Mouse (Mus musculus) lung, adult 2 months (tissue): Measurements from ENCODE around the gene Rc3h1. TPM values are rescaled to one million over a fixed set of nuclear protein-coding genes. Genes with fewer than 3 reads are reported as not detected.
"Not testable (repeated sequence)": the region's sequence is repeated elsewhere in the genome, so short reads cannot be mapped to it uniquely, and the experiment has no call there.

Experiments
- DNase-seq: peaks from one replicate; pipeline ENCODE4 v3.0.0; 2022
- H3K4me1 ChIP-seq: fragments of 200-500 bp; 2 replicates; pipeline ENCODE4 v1.6.1; 2011; ENCODE audit warnings: low read length; ENCODE audit not compliant: control insufficient read depth, insufficient read depth
- H3K4me3 ChIP-seq: fragments of 200-500 bp; replicated peaks from 2 replicates; pipeline ENCODE3; 2011; ENCODE audit warnings: low read depth, mild to moderate bottlenecking, control low read depth, low read length; ENCODE audit errors: extremely low read depth
- CTCF ChIP-seq: fragments of 200-500 bp; IDR thresholded peaks from 2 replicates; pipeline ENCODE4 v1.5.1; 2011; ENCODE audit warnings: mild to moderate bottlenecking, low read length, control low read depth; ENCODE audit not compliant: insufficient read depth
- POLR2A ChIP-seq: fragments of 200-500 bp; IDR thresholded peaks from 2 replicates; pipeline ENCODE4 v1.6.1; 2011; ENCODE audit warnings: low read depth, mild to moderate bottlenecking, control low read depth, low read length, borderline replicate concordance; ENCODE audit errors: extremely low read depth
- WGBS: fragments of 180-500 bp; shearing (Covaris S2); methylation state at CpG from one replicate; pipeline ENCODE4 v1.1.7; 2018; 5-methylcytosine and 5-hydroxymethylcytosine counted together
- polyA plus RNA-seq: library from polyadenylated mRNA; depleted of rRNA; stranded (reverse); fragments of >200 nt; gene quantifications from 2 replicates; pipeline ENCODE4 v1.2.3, GENCODE M21; 2012

The Rc3h1 gene
- polyA plus RNA-seq, 1 experiment: 16.0 TPM

DNA sequence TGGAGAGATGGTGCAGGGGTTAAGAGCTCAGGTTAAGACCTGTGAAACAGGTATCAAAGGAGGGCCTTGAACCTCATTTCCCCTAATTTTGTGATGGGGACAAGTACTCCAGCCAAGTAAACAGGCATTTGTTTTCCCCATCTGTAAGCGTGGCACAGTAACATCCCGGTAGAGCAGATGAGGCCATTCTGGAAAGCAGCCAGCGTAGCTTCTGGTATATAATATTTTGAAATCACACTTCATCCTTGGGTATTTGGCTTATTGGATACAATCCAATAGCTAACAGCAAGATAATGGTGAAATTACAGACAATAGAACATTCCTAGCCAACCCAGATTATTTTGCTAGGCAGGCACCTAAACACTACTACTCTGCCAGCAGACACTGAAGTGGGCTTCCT, 76.7 kb downstream of the Rc3h1 start:
- TF ChIP-seq POLR2A: no peak
- TF ChIP-seq CTCF: no peak
- Histone ChIP-seq H3K4me3 (no peak overlapping the region), H3K4me1 (no peaks in the 10 kb centered on the region)
- DNase-seq: no peak
- 63% methylated on average over 3 of the region's 3 CpGs for whole genome bisulfite sequencing

DNA sequence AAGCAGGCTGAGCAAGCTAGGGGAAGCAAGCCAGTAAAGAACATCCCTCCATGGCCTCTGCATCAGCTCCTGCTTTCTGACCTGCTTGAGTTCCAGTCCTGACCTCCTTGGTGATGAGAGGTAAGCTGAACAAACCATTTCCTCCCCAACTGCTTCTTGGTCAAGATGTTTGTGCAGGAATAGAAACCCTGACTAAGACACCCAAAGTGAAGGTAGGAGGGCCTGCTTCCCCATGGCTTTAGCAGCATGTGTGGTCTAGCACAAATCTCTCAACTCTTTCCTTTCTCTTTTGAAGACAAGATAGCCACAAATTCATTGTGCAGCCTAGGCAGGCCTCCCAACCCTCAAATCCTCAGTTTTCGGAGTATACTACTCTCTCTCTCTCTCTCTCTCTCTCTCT, 78.5 kb downstream of the Rc3h1 start:
- H3K4me1 ChIP-seq, DNase-seq, H3K4me3 ChIP-seq: not testable (repeated sequence)
- 76% methylated on average over 1 of the region's 1 CpGs for WGBS

DNA sequence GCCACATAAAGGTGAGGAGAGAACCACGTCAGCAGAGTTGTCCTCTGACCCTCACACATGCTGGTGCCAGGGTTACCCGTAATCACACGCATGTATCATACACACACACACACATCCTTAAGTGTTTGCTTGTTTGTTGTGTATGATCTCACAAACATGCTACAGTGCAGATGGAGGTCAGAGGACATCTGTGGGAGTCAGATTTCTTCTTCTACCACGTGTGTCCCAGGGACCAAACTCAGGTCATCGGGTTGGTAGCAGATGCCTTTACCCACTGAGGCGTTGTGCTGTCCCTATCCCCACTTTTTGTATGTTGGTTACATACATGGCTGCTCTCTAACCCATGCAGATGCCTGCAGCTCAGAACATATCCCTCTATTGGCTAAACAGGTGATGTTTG, 79.3 kb downstream of the Rc3h1 start:
- Histone ChIP-seq H3K4me1 (no peaks in the 10 kb centered on the region), H3K4me3 (no peak overlapping the region)
- WGBS: 85% methylated on average over 6 of the region's 6 CpGs
- DNase-seq: no peak
- TF ChIP-seq CTCF: no peak
- TF ChIP-seq POLR2A: no peak

DNA sequence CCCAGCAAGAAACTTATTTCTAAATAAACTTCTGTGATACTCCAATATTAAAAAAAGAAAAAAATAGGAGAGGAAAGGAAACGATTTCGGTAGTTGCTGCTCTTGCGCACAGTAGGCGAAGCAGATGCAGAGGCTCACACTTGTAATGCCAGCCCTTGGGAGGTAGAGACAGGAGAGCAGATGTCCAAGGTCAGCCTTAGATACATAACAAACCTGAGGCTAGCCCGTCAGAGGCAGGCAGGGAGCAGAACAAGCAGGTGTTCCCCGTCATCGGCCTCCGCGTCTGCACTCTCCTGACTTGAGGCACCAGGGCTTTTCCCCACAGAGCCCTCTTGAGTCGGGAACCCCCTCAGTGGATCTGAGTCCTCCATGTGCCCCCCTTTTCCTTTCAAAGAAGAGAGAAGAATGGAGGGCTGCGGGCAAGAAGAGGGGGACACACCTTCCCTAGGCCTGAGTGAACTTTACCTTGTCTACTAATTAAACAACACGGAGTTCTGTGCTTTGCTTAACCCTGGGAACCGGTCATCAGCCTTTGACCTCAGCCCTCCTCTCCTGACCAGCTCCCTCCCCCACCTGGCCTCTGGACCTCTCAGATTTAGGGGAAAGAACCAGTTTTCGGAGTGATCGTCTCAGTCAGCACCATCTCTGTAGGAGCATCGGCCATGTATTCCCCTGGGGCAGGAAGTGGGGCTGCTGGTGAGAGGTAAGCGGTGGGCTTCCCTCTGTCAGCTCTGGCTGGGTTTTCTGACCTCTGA, 80.8 kb downstream of the Rc3h1 start:
- 76% methylated on average over 17 of the region's 17 CpGs for WGBS
- Histone ChIP-seq H3K4me1 (no peaks in the 10 kb centered on the region), H3K4me3 (no peak overlapping the region)
- DNase-seq: no peak
- TF ChIP-seq CTCF: no peak
- TF ChIP-seq POLR2A: no peak

DNA sequence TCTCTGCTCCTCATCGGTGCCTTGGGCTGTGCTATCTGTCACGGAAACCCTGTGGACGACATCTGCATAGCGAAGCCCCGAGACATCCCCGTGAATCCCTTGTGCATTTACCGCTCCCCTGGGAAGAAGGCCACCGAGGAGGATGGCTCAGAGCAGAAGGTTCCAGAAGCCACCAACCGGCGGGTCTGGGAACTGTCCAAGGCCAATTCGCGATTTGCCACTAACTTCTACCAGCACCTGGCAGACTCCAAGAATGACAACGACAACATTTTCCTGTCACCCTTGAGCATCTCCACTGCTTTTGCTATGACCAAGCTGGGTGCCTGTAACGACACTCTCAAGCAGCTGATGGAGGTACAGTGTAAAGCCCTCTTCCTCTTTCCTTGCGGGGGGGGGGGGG, 83.2 kb downstream of the Rc3h1 start:
- H3K4me1 ChIP-seq: no peaks in the 10 kb centered on the region
- WGBS: 83% methylated on average over 15 of the region's 15 CpGs
- TF ChIP-seq POLR2A (no peak), CTCF (no peak)
- no peak for DNase-seq
- no peak overlapping the region for H3K4me3 ChIP-seq

DNA sequence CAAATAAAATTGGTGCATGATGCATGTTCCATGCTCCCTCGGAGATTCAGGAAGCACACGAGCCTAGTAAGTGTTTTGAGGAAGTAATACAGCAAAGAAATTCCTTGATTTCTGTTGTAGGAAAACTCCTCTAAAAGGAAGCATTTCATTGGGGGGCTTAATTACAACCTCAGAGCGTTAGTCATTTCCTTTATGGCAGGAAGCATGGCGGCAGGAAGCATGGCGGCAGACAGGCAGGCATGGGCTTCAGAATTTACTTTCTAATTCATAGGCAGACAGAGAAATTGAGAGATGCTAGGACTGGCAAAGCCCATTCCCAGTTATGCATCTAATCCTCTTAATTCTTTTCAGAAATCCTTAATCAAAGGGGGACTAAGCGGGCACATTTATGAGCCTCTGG, 87.6 kb downstream of the Rc3h1 start:
- no peaks in the 10 kb centered on the region for H3K4me1 ChIP-seq
- WGBS: 56% methylated on average over 6 of the region's 6 CpGs
- no peak overlapping the region for H3K4me3 ChIP-seq
- TF ChIP-seq POLR2A (no peak), CTCF (no peak)
- no peak for DNase-seq

DNA sequence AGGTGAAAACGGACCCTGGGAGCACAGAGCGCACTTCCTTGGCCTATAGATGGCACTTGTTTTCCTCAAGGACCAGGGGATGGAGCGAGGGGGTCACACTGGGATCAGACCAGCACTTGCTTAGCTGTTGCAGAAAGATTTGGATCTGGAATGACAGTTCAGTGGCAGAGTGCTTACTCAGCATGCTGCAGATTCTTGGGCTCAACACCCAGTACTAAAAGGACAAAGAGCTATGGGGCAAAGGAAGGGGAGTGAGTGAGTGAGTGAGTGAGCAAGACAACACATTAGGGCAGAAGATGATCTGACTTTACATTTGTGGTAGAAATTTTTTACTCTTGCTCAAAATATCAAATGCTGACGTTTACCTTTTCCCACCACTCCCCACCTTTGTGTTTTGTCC, 98.7 kb downstream of the Rc3h1 start:
- Histone ChIP-seq H3K4me3 (no peak overlapping the region), H3K4me1 (no peaks in the 10 kb centered on the region; the same call in 1 of the 2 replicates)
- 68% methylated on average over 4 of the region's 4 CpGs for WGBS
- TF ChIP-seq CTCF: no peak
- TF ChIP-seq POLR2A: no peak
- DNase-seq: no peak

DNA sequence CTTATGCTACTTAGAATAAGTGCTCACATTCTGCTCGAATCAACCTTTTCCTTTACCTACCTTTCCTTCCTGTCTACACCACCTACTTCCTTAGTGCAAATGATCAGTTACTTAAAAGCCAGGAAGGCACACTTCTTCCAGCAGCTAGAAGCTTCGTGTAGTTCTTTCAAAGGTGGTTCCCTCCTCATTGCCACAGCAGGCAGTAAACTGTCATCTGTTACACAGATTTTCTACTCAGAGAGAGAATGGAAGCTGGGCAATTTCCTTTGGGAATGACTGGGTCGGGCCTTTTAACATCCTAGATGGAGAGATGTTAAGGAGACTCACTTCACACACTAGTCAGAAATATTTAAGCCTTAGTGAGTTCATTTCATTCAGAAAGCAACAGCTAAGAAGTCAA, 99.3 kb downstream of the Rc3h1 start:
- DNase-seq: no peak
- no peak for TF ChIP-seq POLR2A
- no peak for TF ChIP-seq CTCF
- no peak overlapping the region for H3K4me3 ChIP-seq
- no peaks in the 10 kb centered on the region; the same call in 1 of the 2 replicates for H3K4me1 ChIP-seq
- 49% methylated on average over 3 of the region's 3 CpGs for WGBS

DNA sequence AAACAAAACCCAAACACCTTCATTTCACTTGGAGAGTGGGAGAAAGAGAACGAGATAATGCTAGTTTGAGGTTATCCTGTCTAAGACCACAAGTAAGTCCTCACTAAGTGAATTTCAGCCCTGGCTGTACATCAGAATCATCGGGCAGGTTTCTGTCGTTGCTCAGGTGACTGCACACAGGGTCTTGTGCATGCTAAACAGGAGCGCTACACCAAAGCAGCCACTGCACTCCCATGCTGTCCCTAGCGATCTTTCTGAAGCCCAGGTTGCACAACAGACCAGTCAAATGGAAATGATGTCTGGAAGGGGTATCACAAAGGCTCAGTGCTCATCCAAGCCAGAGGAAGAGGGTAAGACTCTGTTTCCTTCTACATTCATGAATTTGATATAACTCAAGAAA, 100.3 kb downstream of the Rc3h1 start:
- WGBS: 90% methylated on average over 5 of the region's 5 CpGs
- TF ChIP-seq CTCF (no peak), POLR2A (no peak)
- Histone ChIP-seq H3K4me1 (no peaks in the 10 kb centered on the region; the same call in 1 of the 2 replicates), H3K4me3 (no peak overlapping the region)
- DNase-seq: no peak

DNA sequence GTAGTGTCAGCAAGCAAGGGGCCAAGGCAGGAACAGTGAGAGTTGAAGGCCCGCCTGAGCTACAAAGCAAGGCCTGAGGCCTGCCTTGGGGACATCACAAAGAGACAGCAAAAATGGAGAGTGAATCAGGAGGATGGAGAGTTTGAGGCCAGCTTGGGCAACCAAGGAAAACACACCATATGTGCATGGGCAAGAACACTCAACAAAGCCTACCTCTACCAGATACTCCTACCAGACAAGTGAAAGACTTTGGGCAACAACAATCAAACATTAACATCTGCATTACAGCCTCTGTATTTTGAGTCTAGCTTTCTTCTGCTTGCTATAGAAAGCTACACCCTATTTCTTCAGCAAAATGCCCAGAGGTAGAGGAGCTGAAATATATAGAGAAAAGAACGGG, 101.8 kb downstream of the Rc3h1 start:
- DNase-seq: no peak
- WGBS: 86% methylated on average over 2 of the region's 2 CpGs
- H3K4me3 ChIP-seq: no peak overlapping the region
- H3K4me1 ChIP-seq: no peaks in the 10 kb centered on the region; the same call in 1 of the 2 replicates
- no peak for TF ChIP-seq POLR2A
- no peak for TF ChIP-seq CTCF

DNA sequence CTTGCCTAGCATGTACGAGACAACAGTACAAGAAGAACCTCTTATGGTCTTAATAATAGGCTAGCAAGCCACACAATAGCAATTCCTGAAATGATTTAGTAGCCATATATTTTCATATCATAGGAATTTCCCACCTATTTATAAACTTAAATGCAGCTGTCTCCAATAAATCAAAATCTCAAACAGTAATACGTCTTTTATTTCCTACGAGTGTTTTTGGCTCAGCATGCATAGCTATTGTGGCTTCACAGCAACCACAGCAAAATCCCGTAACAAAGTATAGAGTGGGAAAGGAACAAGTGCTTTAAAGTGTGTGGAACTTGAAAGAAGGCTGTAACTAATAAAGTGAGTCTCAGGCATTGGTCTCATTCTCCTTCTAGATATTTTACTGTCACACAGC, 104.2 kb downstream of the Rc3h1 start:
- no peak for TF ChIP-seq POLR2A
- TF ChIP-seq CTCF: no peak
- WGBS: 69% methylated on average over 4 of the region's 4 CpGs

More for the DNA sequence above, 104.2 kb downstream of the Rc3h1 start:
- DNase-seq: no peak
- H3K4me3 ChIP-seq: no peak overlapping the region
- no peaks in the 10 kb centered on the region; the same call in 1 of the 2 replicates for H3K4me1 ChIP-seq
